Mouse (Mus musculus): ENCODE measurements at regions not wholly inside any gene's neighbourhood (a gene's known extent, or its start where the extent isn't known, plus 50 kb on each side); places are given as distances from the start of the nearest gene placed in this dataset.
A peak's percentile ranks its signal among the peaks of the same experiment; 100 is the strongest.

- H3K27ac ChIP-seq (ENCODE audit: control insufficient read depth, insufficient read depth, low read length), result no peak overlapping the region
- no peaks in the 10 kb centered on the region for H3K36me3 ChIP-seq (ENCODE audit: control insufficient read depth, insufficient read depth, low read length)
- WGBS, result 52% methylated on average over 7 of the region's 7 CpGs
- peaks cover 10% of the 10 kb centered on the region for H3K4me1 ChIP-seq (replicated peaks; ENCODE audit: control insufficient read depth, insufficient read depth, low read length)
- no peak for TF ChIP-seq POLR2A (IDR thresholded peaks at IDR 0.05; ENCODE audit: control insufficient read depth, extremely low read depth, insufficient read depth, low read length, poor library complexity)
- no peak for TF ChIP-seq CTCF (IDR thresholded peaks at IDR 0.05; ENCODE audit: borderline replicate concordance, control insufficient read depth, extremely low read depth, insufficient read depth, low read length, poor library complexity)
- H3K4me3 ChIP-seq (ENCODE audit: control insufficient read depth, insufficient read depth, low read length), result no peak overlapping the region
- no peaks in the 10 kb centered on the region for H3K27me3 ChIP-seq (ENCODE audit: control insufficient read depth, insufficient read depth, low read length)
- DNase-seq, result no peak
Measured at GRCm38 (mm10) chr15:62461398-62462051, 1383.5 kb downstream of the Gsdmc2 start.

DNA sequence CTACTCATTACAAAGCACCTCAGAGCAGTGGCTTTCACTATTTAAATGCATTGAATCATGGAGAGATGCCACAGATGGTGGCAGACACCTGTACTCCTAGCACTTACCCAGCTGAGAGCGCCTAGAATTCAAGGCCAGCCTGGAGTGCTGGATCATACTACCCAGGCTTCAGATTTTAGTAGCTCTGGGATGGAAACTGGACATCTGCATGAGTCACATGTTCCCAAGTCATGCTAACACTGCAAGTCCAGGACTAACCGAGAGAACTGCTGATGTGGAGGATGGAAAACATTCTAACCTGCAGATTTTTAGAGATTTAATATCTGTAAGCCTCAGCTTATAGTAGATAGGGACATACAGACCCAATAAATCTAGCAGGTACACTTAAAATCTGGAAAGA is 1384.3 kb downstream of the Gsdmc2 start:
- WGBS, result 86% methylated on average over 2 of the region's 2 CpGs
- Histone ChIP-seq H3K27ac (ENCODE audit: control insufficient read depth, insufficient read depth, low read length) (no peak overlapping the region), H3K4me3 (ENCODE audit: control insufficient read depth, insufficient read depth, low read length) (no peak overlapping the region), H3K4me1 (replicated peaks; ENCODE audit: control insufficient read depth, insufficient read depth, low read length) (peaks cover 10% of the 10 kb centered on the region), H3K36me3 (ENCODE audit: control insufficient read depth, insufficient read depth, low read length) (no peaks in the 10 kb centered on the region), H3K27me3 (ENCODE audit: control insufficient read depth, insufficient read depth, low read length) (no peaks in the 10 kb centered on the region)
- no peak for TF ChIP-seq CTCF (IDR thresholded peaks at IDR 0.05; ENCODE audit: borderline replicate concordance, control insufficient read depth, extremely low read depth, insufficient read depth, low read length, poor library complexity)
- no peak for TF ChIP-seq POLR2A (IDR thresholded peaks at IDR 0.05; ENCODE audit: control insufficient read depth, extremely low read depth, insufficient read depth, low read length, poor library complexity)
- no peak for DNase-seq

DNA sequence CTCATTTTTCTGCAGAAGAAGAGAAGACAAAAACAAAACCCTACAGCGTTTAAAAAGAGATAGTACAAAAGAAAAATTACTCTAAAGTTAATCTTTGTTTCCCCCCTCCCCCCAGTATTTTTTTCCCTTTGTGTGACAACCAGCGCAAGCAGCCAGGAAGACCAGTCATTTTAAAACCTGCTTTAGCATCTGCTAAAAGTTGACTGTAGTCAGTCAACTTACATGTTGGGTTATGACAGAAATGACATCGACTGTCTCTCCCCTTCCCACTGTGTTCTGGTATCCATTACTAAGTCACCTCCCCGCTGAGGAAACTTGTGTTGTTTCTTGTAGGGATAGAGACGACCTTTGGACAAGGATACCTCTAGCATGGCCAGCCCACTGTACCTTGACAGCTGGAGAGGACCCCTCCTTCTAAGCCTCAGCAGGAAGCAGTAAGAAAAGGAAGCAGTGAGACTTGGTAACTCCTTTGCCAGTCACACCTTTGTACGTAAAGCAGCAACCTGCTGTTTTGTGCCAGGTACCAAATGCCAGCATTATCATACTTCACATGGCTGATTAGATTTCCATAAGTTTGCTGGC is 1384.9 kb downstream of the Gsdmc2 start:
- no peaks in the 10 kb centered on the region for H3K27me3 ChIP-seq (ENCODE audit: control insufficient read depth, insufficient read depth, low read length)
- TF ChIP-seq POLR2A (IDR thresholded peaks at IDR 0.05; ENCODE audit: control insufficient read depth, extremely low read depth, insufficient read depth, low read length, poor library complexity) (no peak), CTCF (IDR thresholded peaks at IDR 0.05; ENCODE audit: borderline replicate concordance, control insufficient read depth, extremely low read depth, insufficient read depth, low read length, poor library complexity) (no peak)
- peaks cover 10% of the 10 kb centered on the region for H3K4me1 ChIP-seq (replicated peaks; ENCODE audit: control insufficient read depth, insufficient read depth, low read length)
- no peak overlapping the region for H3K27ac ChIP-seq (ENCODE audit: control insufficient read depth, insufficient read depth, low read length)
- no peak for DNase-seq
- 79% methylated on average over 6 of the region's 6 CpGs for WGBS
- H3K4me3 ChIP-seq (ENCODE audit: control insufficient read depth, insufficient read depth, low read length), result no peak overlapping the region
- no peaks in the 10 kb centered on the region for H3K36me3 ChIP-seq (ENCODE audit: control insufficient read depth, insufficient read depth, low read length)

DNA sequence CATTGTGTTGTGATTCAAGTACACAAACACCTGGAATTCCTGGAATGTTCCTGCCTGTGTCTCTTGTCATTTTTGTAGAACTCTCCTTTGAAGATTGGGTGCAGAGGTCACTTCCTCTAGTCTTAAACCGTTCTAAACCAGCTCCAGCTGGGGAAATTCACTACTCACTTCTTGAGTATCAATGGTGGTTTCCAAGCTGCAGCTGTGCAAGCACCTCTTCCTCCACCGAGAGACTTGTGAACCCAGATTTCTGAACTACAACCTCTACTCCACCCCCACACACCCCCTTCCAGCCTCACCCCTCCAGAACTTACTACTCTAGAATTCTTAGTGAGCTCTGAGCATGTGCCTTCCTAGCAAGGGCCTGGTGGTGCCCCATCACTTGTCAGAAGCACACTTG is 1387.0 kb downstream of the Gsdmc2 start:
- Histone ChIP-seq H3K4me3 (ENCODE audit: control insufficient read depth, insufficient read depth, low read length) (no peak overlapping the region), H3K36me3 (ENCODE audit: control insufficient read depth, insufficient read depth, low read length) (no peaks in the 10 kb centered on the region), H3K27ac (ENCODE audit: control insufficient read depth, insufficient read depth, low read length) (no peak overlapping the region; the same call in none of the 2 replicates), H3K4me1 (replicated peaks; ENCODE audit: control insufficient read depth, insufficient read depth, low read length) (peaks cover 10% of the 10 kb centered on the region), H3K27me3 (ENCODE audit: control insufficient read depth, insufficient read depth, low read length) (no peaks in the 10 kb centered on the region)
- TF ChIP-seq CTCF (IDR thresholded peaks at IDR 0.05; ENCODE audit: borderline replicate concordance, control insufficient read depth, extremely low read depth, insufficient read depth, low read length, poor library complexity), result no peak
- no peak for TF ChIP-seq POLR2A (IDR thresholded peaks at IDR 0.05; ENCODE audit: control insufficient read depth, extremely low read depth, insufficient read depth, low read length, poor library complexity)
- DNase-seq, result peak; percentile 45
- 3% methylated on average over 2 of the region's 2 CpGs for WGBS

GRCm38 (mm10) chr15:62457051-62457664 is 1387.8 kb downstream of the Gsdmc2 start:
- Histone ChIP-seq H3K36me3 (ENCODE audit: control insufficient read depth, insufficient read depth, low read length) (no peaks in the 10 kb centered on the region), H3K4me3 (ENCODE audit: control insufficient read depth, insufficient read depth, low read length) (no peak overlapping the region), H3K27me3 (ENCODE audit: control insufficient read depth, insufficient read depth, low read length) (no peaks in the 10 kb centered on the region), H3K4me1 (replicated peaks; ENCODE audit: control insufficient read depth, insufficient read depth, low read length) (peaks cover 10% of the 10 kb centered on the region), H3K27ac (ENCODE audit: control insufficient read depth, insufficient read depth, low read length) (no peak overlapping the region; the same call in 1 of the 2 replicates)
- DNase-seq, result peak; percentile 56
- TF ChIP-seq CTCF (IDR thresholded peaks at IDR 0.05; ENCODE audit: borderline replicate concordance, control insufficient read depth, extremely low read depth, insufficient read depth, low read length, poor library complexity) (no peak), POLR2A (IDR thresholded peaks at IDR 0.05; ENCODE audit: control insufficient read depth, extremely low read depth, insufficient read depth, low read length, poor library complexity) (no peak)
- 70% methylated on average over 4 of the region's 4 CpGs for WGBS

DNA sequence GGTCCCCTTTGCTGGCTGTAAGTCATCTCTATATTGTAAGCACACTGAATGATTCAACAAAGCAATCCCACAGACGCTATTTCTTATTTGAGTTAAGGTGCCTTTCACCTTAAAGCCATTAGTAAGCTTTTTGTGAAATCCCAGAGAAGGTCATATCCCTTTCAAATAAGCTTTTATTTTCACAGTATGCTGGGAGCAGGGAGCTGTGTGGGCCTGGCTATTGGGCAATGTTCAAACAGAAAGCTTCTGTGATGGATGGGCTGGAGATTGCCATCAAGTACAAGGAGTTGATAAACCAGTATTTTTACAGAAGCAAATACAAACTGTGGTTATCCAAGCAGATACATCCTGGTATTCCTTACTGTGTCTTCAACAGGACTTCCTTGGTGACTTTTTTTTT is 1389.0 kb downstream of the Gsdmc2 start:
- WGBS, result 100% methylated on average over 1 of the region's 1 CpGs
- no peaks in the 10 kb centered on the region for H3K36me3 ChIP-seq (ENCODE audit: control insufficient read depth, insufficient read depth, low read length)
- no peak for TF ChIP-seq POLR2A (IDR thresholded peaks at IDR 0.05; ENCODE audit: control insufficient read depth, extremely low read depth, insufficient read depth, low read length, poor library complexity)
- TF ChIP-seq CTCF (IDR thresholded peaks at IDR 0.05; ENCODE audit: borderline replicate concordance, control insufficient read depth, extremely low read depth, insufficient read depth, low read length, poor library complexity), result no peak
- no peak overlapping the region for H3K4me3 ChIP-seq (ENCODE audit: control insufficient read depth, insufficient read depth, low read length)
- no peak for DNase-seq
- no peaks in the 10 kb centered on the region for H3K27me3 ChIP-seq (ENCODE audit: control insufficient read depth, insufficient read depth, low read length)
- peaks cover 10% of the 10 kb centered on the region for H3K4me1 ChIP-seq (replicated peaks; ENCODE audit: control insufficient read depth, insufficient read depth, low read length)
- H3K27ac ChIP-seq (ENCODE audit: control insufficient read depth, insufficient read depth, low read length), result no peak overlapping the region
